Mouse (Mus musculus): ENCODE results near the gene Letmd1. TPM values are rescaled to one million over a fixed set of nuclear protein-coding genes. Genes with fewer than 3 reads are reported as not detected.

Letmd1 gene
- polyA plus RNA-seq, 1 experiment from 2014 or later, result 13.6 TPM

Other genes starting within 250 kb of the Letmd1 start
- 36.8 and 37.1 TPM in 2 replicates for gene Atf1, start 241.2 kb upstream of the Letmd1 start, polyA plus RNA-seq (2014; fragmentation: Nextera tagmentation; extraction: Ambion mirVana)
- not detected in 2 replicates for gene Tmprss12, start 188.2 kb upstream of the Letmd1 start, polyA plus RNA-seq (2014; fragmentation: Nextera tagmentation; extraction: Ambion mirVana)
- gene Mettl7a1, start 164.9 kb upstream of the Letmd1 start, polyA plus RNA-seq (2014; fragmentation: Nextera tagmentation; extraction: Ambion mirVana), result 2.2 and 3.8 TPM in 2 replicates
- not detected in 2 replicates for gene Mettl7a3, start 134.1 kb upstream of the Letmd1 start, polyA plus RNA-seq (2014; fragmentation: Nextera tagmentation; extraction: Ambion mirVana)
- not detected in 2 replicates for gene Methig1, start 115.9 kb upstream of the Letmd1 start, polyA plus RNA-seq (2014; fragmentation: Nextera tagmentation; extraction: Ambion mirVana)
- gene Mettl7a2, start 115.8 kb upstream of the Letmd1 start, polyA plus RNA-seq (2014; fragmentation: Nextera tagmentation; extraction: Ambion mirVana), result not detected in 2 replicates
- gene Higd1c, start 104.5 kb upstream of the Letmd1 start, polyA plus RNA-seq (2014; fragmentation: Nextera tagmentation; extraction: Ambion mirVana), result not detected in 2 replicates
- not detected in 2 replicates for gene Gm5475, start 46.9 kb upstream of the Letmd1 start, polyA plus RNA-seq (2014; fragmentation: Nextera tagmentation; extraction: Ambion mirVana)
- gene Slc11a2, start 44.0 kb upstream of the Letmd1 start, polyA plus RNA-seq (2014; fragmentation: Nextera tagmentation; extraction: Ambion mirVana), result 12.7 and 14.1 TPM in 2 replicates
- 7.8 and 8.1 TPM in 2 replicates for gene Csrnp2, start 26.5 kb downstream of the Letmd1 start, polyA plus RNA-seq (2014; fragmentation: Nextera tagmentation; extraction: Ambion mirVana)
- gene Tfcp2, start 83.0 kb downstream of the Letmd1 start, polyA plus RNA-seq (2014; fragmentation: Nextera tagmentation; extraction: Ambion mirVana), result 17.1 and 19.9 TPM in 2 replicates
- 7.1 and 8.2 TPM in 2 replicates for gene Pou6f1, start 131.0 kb downstream of the Letmd1 start, polyA plus RNA-seq (2014; fragmentation: Nextera tagmentation; extraction: Ambion mirVana)
- 253 and 254 TPM in 2 replicates for gene Dazap2, start 146.3 kb downstream of the Letmd1 start, polyA plus RNA-seq (2014; fragmentation: Nextera tagmentation; extraction: Ambion mirVana)
- 14.5 and 18.7 TPM in 2 replicates for gene Smagp, start 167.9 kb downstream of the Letmd1 start, polyA plus RNA-seq (2014; fragmentation: Nextera tagmentation; extraction: Ambion mirVana)
- 1.9 and 2.8 TPM in 2 replicates for gene Bin2, start 200.5 kb downstream of the Letmd1 start, polyA plus RNA-seq (2014; fragmentation: Nextera tagmentation; extraction: Ambion mirVana)
- 1.1 and 2.0 TPM in 2 replicates for gene Cela1, start 218.9 kb downstream of the Letmd1 start, polyA plus RNA-seq (2014; fragmentation: Nextera tagmentation; extraction: Ambion mirVana)

Measured in heart, embryonic 14.5 days (tissue).